ENCODE assay signal across 18 mouse cellular contexts in genomic region chr13:24431593-24431992, GRCm38 (mm10).
DNase-seq lines count a peak whose midpoint lies in the region; ATAC-seq lines count a peak whose summit lies in the region.
"Had no signal": no experiment of that assay in that cellular context is flagged by ENCODE, and none has a peak within 500 bp of the region (broad histone marks: within the 10 kb centered on the region; RNA-seq: fewer than 3 reads in every experiment).

No protein-coding gene starts in this region.

- H3K9ac ChIP-seq in liver, embryonic 12.5 days = 0 out of 2 replicates have a peak overlapping the region, but pooled peaks have one; percentile 23
- H3K9ac ChIP-seq in liver, embryonic 11.5 days (ENCODE audit: low read depth, low read length) = no peak overlapping the region

- WGBS in liver, embryonic 12.5 days (ENCODE audit: insufficient replicate concordance) = 75% methylated on average over 3 of the region's 3 CpGs
- WGBS in liver, embryonic 11.5 days = 75% methylated on average over 3 of the region's 3 CpGs

- H3K4me1 ChIP-seq in liver, embryonic 12.5 days = peaks cover 24% of the 10 kb centered on the region
- H3K4me1 ChIP-seq in liver, embryonic 11.5 days (replicated peaks; ENCODE audit: control insufficient read depth, insufficient read depth, low read length) = peaks cover 16% of the 10 kb centered on the region

- H3K4me2 ChIP-seq in liver, embryonic 12.5 days = no peak overlapping the region
- no peak overlapping the region for H3K4me2 ChIP-seq in liver, embryonic 11.5 days

- no peaks in the 10 kb centered on the region for H3K27me3 ChIP-seq in liver, embryonic 12.5 days (replicated peaks)
- H3K27me3 ChIP-seq in liver, embryonic 11.5 days (replicated peaks; ENCODE audit: control insufficient read depth, insufficient read depth, low read length) = no peaks in the 10 kb centered on the region
- H3K27me3 ChIP-seq: CH12.LX, Patski had no signal

- H3K4me3 ChIP-seq in liver, embryonic 12.5 days = no peak overlapping the region
- no peak overlapping the region for H3K4me3 ChIP-seq in liver, embryonic 11.5 days (ENCODE audit: low read depth, low read length)

- no peak for ATAC-seq in liver, embryonic 12.5 days
- ATAC-seq in liver, embryonic 11.5 days (replicated peaks; ENCODE audit: low FRiP score) = no peak
- ATAC-seq: activated CD4-positive, CD25-positive, alpha-beta regulatory T cell, adult 4 months; CD4-positive, CD25-positive, alpha-beta regulatory T cell, adult 4 months; Patski had no signal

- H3K27ac ChIP-seq in liver, embryonic 12.5 days = no peak overlapping the region
- H3K27ac ChIP-seq in liver, embryonic 11.5 days (ENCODE audit: low read depth, low read length) = no peak overlapping the region

- no peaks in the 10 kb centered on the region for H3K9me3 ChIP-seq in liver, embryonic 12.5 days (replicated peaks)
- no peaks in the 10 kb centered on the region for H3K9me3 ChIP-seq in liver, embryonic 11.5 days (ENCODE audit: control insufficient read depth, low read length)
- H3K9me3 ChIP-seq: G1E had no signal

- no peaks in the 10 kb centered on the region for H3K36me3 ChIP-seq in liver, embryonic 12.5 days
- no peaks in the 10 kb centered on the region for H3K36me3 ChIP-seq in liver, embryonic 11.5 days (ENCODE audit: control insufficient read depth, insufficient read depth, low read length)
- H3K36me3 ChIP-seq: G1E had no signal

- no peak for DNase-seq in liver, embryonic 11.5 days (ENCODE audit: low spot score)
- DNase-seq: adrenal gland, adult 2 months; adrenal gland, adult 8-10 months; adrenal gland, postnatal 10 days; adrenal gland, postnatal 14 days; adrenal gland, postnatal 25 days; adrenal gland, postnatal 36 days; B cell, adult 2 months; cerebellum, adult 11 months; cerebellum, adult 11-12 months; cerebellum, adult 18-20 months; cerebellum, adult 2 months had no signal
